Mouse (Mus musculus) inflammation-experienced regulatory T-cells, adult 6 months (primary cell): Measurements from ENCODE around the gene Lrrc8d. TPM values are rescaled to one million over a fixed set of nuclear protein-coding genes. Genes with fewer than 3 reads are reported as not detected.
"Not testable (repeated sequence)": the region's sequence is repeated elsewhere in the genome, so short reads cannot be mapped to it uniquely, and the experiment has no call there.

Source experiments
- ATAC-seq: one replicate; pipeline ENCODE4 v1.8.0; 2017
- polyA plus RNA-seq, 3 experiments: library from polyadenylated mRNA; unstranded; fragments of 100-300 nt; shearing (Covaris generic); gene quantifications; one replicate each; pipeline ENCODE4 v1.2.1; 2017

The Lrrc8d gene
- polyA plus RNA-seq, 3 experiments from 2014 or later = 11.8 to 28.4 (median 26.5) TPM

DNA sequence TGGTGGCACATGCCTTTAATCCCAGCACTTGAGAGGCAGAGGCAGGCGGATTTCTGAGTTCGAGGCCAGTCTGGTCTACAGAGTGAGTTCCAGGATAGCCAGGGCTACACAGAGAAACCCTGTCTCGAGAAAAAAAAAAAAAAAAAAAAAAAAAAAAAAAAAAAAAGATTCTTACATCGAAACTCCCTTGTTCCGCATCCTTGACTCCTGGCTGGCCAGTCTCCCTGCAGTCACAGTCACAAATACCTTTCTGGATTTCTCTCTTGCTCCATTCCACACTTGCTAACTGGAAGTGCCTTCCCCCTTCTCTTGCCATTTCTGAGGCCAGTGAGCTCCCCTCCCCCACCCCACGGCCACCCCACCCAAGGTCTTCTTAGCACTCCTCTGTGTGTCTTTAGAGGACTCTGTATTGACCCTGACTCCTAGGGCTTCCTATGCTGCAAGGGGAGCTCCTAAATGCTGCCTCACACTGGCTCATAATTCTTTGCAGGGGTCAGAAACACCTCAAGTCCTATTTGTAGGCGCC, 13.9 kb upstream of the Lrrc8d start:
- not testable (repeated sequence) for ATAC-seq

DNA sequence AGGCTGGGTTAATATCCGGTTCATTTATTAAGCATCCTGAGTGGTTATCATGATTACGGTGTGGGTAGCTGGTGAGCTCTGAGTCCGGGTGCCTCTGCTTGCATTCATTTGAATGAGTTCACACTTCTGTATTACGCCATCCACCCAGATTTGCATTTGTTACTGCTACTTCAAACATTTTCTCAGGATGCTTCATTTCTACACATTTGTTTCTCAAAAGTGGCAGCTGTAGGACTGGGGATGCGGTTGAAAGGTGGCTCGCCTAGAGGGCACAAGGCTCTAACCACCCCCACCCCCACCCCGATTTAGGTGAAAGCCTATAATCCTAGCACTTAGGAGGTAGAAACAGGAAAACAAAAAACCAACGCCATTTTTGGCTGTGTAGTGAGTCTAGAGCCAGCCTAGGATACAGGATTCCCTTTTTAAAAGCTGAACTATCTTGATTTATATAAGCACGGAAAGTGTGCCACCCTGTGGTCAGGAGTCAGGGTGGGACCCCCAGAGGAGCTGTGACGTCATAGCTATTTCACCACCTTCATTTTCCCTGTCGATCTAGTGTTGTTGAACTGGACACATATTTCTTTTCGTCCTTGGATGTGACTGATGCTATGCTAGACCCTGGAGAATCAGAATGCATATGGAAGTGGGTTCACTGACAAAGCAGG, 13.3 kb upstream of the Lrrc8d start:
- ATAC-seq = peak; percentile 40

DNA sequence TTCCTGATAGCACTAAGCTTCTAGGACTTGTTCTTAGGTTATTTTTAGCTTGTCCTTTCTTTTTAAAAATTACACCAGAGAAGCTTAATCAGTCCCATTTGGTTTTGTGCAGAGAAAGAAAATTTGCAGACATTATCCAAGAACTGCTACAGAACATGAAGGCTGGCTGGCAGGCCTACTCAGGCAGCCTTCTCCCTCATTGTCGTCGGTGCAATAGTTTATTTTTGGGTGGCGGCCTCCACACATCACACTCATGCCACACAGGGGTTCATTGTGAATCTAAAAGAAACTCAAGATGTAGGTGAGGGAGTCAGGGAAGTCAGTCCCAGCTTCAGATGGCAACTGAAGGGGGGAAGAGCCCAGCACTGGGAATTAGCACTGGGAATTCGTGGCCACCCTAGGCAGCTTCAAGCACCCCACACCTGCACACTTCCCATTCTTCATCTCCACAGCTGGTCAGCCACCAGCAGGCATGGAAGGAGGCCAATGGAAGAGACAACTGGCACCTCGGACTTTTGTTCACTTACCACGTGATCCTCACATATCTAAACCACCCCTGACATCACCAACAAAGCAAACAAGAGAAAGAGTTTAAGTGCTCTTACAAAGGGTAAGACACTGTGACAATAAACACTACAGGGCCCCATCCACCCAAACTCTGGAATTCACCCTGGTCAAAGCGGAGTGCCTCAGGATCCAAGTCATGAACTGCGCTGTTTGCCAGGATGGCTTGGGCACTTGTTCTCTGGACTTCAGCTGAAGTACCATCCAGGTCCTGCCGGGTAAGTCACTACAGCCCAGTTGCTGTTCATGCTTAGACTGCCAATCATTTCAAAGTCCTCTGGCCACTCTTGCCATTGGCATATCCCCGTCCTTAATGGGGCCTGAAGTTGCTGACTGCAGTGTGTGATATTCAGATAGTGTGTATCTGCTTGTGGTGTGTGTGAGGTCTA, 9.0 kb upstream of the Lrrc8d start:
- no peak for ATAC-seq

DNA sequence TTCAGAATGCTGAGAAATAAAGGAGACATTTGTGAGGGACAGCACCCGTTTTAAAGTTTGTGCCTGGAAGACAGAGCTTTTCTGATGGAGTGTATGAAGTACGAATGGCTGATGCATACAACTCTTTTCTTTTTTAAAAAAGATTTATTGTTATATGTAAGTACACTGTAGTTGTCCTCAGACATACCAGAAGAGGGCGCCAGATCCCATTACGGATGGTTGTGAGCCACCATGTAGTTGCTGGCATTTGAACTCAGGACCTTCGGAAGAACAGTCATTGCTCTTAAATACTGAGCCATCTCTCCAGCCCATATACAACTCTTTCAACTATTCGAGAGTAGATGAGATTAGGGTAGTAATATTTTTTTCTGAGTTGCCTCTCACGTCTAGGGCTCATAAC, 8.1 kb upstream of the Lrrc8d start:
- no peak for ATAC-seq

DNA sequence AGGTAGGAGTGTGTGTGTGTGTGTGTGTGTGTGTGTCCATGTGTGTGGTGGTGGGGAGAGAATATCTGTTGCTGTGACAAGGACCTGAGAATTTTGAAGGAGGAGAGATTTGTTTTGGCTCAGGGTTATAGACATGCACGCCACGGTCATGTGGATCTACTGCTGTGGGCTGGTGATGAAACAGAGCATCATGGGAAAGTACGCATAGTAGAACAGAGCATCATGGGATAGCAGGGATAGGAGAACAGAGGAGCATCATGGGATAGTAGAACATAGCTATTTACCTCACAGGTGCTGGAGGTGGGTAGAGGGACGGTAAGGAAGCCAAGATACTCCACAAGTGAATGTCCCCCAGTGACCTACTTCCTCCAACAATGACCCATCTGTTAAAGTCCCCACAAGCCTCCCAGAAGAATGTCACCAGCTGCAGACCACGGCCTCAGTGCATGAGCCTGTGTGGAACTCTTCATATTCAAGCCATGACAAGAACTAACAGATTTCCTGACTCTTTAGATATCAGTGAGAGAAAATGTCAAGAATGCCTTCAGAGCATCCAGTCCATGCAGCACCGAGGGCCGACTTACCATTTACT, 5.3 kb upstream of the Lrrc8d start:
- no peak for ATAC-seq

DNA sequence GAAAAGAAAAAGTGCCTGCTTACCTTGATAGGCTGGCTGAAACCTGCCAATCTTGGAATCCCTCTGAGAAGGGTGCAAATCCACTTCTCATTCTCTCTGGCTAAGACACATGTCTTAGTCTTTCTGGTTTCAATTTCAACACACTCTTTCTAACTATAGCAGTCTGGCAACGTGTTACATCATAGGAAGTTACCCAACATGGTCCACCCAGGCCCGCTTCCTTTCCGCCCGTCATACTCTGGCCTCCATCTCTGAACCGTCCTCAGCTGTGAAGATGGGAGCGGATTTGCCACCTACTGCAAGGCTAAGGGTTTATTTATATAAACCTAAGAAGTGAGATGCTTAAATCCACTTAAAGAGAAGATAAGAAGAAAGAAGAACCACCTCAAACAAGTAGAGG, 3.7 kb upstream of the Lrrc8d start:
- peak; percentile 56 for ATAC-seq

DNA sequence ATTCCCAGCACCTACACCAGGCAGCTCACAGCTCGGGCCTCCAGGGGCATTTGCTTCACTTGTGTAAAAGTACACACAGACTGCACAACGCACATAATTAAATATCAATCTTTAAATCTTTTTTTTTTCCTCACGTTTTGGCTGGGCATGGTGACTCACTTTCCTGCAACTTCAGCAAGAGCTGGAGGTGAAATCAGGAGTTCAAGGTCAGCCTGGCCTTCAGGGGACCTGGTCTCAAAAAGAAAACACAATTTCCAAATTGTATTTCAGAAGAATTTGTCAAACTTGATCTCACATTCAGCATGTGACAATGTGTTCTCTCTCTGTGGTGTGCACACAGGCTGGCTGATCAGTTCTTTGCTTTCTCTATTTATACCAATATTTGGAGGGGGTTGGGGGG, 1.9 kb upstream of the Lrrc8d start:
- no peak for ATAC-seq

DNA sequence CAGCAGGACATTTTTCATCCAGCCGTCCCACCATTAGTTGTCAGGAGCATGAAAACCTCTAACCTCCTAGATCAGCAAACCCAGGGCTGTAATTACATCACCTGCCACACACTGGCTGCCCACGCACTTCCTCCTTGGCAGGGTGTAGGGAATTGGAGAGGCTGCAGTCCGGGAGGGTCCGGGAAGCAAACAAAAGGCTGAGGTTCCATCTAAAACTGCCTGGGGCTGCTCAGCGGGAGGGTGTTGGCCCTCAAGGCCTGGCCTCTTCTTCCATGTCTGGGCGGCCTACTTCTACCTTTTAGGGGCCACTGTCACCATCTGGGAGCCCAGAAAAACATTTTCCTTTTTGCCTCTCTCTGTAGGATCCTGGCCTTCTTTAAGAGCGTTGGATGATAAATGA, 1.1 kb upstream of the Lrrc8d start:
- ATAC-seq = no peak

DNA sequence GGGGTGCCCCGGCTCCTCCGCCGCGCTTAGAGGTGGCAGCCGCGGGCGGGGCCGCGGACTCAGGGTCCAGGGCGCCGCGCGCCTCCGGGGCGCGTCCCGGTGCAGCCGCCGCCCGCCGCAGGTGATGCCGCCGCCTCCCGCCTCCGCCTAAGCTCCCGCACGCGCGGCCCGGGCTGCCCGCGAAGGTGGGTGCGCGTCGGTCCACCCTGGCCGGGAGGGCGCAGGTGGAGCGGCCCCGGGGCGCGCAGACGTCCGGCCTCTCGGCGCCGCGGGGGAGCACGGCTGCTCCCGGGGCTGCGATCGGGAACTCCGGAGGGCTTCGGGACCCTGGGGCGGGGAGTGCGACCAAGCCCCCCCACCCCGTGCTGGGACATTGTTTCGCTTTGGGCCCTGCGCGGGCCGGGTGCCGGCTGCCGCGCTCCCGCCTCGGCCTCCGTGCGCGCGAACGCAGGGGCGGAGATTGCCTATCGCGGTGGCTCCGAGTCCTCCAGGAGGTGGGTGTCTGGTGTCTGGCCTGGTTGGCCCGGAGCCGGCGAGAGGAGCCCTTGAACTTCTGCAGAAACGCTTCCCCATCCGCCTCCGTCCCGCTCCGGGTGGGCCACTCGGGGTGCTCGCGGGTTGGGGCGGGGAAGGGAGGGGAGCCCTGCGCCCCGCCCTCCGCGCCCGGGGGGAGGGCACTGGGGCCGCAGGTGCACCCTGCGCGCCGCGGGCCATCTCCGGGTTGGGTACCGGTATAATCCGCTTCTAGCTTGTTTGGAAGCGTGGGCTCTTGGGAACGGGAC, 492 bp downstream of the Lrrc8d start:
- peak; percentile 60 for ATAC-seq

DNA sequence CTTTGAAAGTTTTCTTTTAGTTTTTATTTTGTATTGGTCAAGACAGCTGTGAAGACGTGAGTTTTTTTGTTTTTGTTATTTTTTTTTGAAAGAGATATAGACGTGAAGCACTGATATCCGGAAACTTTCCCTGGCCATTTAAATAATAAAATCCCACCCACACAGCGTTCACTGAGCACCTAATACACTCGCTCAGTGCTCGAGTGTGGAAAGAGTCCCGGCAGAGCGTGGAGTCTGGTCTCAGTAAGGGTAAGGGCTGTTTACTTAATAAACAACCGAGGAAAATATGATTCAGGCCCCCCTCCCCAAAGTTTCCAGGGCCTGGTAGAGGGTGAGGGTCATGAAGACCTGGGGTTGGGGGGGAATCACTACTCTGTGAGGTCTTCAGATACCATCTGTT, 1.6 kb downstream of the Lrrc8d start:
- ATAC-seq = no peak

DNA sequence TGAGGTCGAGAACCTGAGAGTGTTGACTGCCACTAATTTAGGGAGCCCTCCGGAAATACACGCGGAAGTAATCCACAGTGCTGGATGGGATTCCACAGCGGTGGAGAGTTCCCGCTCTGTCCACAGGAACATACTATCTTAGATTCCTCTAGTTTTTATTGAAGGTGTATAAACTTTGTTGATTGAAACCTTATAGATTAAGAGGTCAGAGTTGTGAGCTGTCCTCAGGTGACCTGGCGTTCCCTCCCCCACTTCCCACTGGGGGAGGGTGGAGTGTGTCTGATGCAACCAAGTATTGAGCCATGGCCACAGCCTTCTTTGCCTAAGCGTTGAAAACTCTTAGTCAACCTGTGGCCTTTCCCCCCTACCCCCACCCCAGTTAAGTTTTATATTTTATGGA, 2.1 kb downstream of the Lrrc8d start:
- ATAC-seq = no peak

DNA sequence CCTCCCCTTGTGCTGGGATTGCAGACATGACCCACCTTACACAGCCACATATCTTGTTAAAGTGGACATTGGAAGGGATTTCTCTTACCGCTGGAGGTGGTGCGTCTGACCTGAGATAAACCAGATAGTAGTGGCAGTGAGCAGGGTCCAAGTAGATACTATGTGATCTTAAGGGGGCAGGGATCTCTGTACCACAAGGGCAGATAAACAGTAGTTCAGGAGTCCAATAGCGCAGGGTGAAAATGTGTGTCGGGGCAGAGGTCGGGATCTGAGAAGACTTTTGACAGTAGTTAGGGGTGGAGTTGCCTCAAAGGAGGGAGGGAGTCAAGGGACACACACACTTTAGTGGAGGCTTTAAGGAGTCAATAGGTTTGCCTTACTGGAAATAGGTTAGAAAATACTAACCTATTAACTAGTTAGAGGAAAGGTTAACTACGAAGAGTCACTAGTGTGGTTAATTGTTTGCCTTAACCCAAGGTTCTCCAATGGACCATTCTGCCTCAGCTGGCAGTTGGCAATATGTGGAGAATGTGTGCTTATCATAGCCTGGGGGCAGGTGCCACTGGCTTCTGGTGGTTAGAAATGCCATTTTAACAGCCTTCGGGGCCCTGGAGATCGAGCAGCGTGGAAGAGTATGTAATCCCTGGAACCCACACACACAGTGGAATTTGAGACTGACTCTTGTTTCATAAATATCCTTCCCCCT, 3.0 kb downstream of the Lrrc8d start:
- ATAC-seq = no peak

DNA sequence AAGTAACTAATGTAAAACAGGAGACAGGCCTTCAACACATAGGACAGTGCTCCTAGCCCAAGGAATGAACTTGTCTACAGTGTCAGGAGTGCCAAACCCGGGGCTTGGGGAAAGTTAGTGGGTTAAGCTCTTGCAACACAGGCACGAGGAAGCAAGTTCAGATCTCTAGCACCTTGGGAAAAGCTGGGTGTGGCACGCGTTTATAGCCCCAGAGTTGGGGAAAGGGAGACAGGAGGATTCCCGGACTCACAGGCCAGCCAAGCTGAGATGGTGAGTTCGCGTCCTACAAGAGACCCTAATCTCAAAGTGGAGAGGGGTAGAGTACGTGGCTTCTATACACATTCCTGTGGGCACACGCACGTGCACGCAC, 3.5 kb downstream of the Lrrc8d start:
- ATAC-seq = no peak

DNA sequence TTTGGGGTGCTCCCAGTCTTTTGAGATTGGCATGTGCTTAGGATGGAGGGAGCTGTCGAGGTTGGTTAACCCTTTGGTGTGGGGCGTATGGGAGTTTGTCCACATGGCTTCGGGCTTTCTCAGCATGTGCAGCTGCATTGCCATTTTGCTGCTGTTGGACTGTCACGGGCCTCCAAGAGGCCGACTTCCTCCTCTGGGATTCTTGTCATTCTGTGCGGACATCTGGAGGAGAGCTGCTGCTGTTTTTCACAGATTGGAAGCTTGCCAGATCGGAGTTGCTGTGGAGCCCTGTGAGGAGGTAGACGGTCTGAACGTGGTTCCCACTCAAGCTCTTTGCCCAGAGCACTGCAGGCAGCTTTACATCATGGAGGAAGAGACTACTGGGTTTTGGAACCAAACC, 4.8 kb downstream of the Lrrc8d start:
- no peak for ATAC-seq

DNA sequence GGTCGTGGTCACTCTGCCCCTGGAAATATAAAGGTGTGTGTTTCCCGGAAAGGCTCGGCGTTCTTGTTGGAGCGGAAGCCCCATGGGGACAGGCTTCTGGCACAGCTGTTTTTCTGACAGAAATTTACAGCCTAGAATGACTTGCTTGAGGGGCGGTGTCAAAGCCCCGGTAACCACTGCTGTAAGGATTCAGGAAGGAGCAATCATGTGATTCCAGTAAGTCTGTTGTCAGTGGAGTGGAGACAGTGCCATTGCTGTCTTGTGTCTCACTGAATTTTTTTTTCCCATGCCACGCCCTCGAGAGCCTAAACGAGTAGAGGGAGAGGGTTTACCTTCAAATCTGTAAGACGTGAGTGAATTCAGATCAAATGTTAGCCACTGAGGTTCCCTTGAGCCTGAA, 6.9 kb downstream of the Lrrc8d start:
- ATAC-seq = no peak

DNA sequence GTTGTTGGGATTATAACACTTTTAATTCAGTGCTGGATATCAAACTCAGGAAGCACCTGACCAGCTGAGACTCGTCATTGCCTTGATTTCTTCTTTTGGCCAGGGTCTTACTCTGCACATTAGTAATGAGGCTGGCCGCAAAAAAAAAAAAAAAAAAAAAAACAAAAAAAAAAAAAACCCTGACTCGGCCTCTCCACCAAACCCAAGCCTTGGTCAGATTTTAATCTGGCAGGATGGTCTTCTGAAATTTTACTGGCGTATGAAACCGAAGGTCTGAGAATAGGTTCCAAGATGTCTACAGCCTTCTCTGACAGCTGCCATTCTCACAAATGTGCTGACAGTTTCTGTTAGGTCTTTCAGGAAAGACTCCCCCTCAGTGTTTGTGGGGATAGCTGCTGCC, 8.5 kb downstream of the Lrrc8d start:
- no peak for ATAC-seq

DNA sequence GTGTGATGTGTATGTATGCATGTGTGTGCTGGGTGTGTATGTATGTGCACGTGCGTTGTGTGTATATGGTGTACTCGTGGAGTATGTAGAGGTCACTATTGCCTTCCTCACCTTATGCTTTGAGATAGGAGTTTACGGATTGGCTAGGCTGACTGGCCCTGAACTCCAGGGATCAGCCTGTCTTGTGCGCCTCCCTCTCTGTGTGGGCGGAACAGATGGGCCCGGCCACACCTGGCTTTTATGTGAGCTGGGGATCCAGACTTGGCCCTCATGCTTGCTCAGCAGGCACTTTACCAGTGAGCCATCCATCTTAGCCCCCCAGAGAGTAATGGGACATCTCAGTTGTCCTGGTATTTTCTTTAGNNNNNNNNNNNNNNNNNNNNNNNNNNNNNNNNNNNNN, 10.7 kb downstream of the Lrrc8d start:
- ATAC-seq = no peak

DNA sequence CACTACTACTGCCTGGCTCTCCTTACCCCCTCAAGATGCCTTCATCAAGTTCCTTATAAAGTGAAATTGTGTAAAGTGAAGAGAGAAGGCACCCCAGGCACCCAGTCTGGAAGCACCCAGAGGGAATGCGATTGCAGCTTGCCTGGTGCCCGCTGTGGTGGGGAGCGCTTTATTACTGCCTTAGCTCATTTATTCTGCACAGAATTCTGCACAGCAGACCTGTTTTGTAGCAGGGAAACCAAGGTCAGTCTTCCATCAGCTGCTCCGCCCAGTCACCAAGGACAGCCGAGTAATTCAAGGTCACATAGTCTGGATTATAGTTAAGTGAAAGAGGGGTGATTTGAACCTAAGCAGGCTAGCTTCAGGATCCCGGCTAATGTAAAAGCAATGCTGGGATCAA, 14.7 kb downstream of the Lrrc8d start:
- no peak for ATAC-seq

DNA sequence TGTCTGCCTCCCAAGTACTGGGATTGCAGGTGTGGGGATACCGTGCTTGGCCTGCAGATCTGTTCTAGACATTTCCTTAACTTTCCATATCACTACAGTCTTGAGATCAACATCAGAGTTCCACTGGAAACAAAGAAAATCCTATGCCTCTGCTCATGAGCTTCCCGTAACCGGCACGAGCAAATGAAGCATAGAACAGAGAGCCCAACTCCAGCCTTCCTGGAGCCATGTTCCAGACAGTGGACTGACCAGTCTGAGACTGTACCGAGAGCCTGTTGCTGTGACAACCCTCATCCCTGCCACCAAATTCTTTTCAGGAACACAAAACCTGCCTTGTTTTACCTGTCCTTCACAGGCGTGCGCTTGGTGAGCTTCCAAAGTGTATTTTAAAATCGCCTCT, 15.3 kb downstream of the Lrrc8d start:
- no peak for ATAC-seq

DNA sequence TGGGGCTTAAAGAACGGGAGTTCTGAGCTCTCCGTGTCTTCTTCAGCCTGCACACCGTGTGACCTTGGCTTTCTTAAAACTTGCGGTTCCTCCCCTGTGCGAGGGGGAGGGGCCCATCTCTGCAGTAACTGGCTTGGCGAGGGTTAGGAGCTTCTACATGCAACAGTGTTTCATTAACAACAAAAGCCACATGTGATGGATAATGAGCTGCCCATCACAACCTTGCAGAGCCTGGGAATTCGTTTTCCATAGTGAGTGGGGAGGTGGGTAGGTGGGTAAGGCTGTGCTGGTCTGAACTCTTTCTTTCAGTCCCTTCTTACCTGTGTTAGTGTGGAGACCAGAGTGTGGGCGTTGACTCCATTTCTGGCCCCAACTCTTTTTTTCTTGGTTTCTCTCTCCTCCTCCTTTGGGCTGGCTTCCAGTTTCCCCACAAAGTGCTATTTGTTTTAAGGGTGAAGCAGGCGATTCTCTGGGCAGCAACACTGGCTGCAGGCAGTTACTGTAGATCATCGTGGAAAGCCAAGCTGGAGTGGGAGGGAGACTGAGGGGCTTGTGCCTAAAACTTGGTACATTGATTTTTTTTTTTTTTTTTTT, 15.9 kb downstream of the Lrrc8d start:
- ATAC-seq = peak; percentile 15

DNA sequence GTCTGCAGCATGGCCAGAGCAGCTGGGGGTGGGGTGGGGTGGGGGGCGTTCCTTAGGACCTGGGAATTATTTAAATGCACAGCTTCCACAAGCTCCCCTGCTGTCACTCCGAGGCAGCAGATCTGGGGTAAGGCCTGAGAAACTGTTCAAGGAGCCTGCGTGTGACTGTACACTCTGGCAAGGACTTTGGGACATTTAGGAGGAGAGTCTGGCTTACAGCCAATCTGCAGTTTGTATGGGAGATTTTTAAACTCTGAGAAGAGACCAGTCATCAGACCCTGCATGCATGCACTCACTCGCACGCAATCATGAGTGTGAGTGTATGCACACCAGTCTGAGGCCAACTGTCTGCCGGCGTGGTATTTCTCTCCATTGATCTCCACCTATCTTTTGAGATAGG, 17.5 kb downstream of the Lrrc8d start:
- no peak for ATAC-seq
